Mouse (Mus musculus) midbrain, embryonic 11.5 days (tissue): ENCODE results near the gene Ecel1. TPM values are rescaled to one million over a fixed set of nuclear protein-coding genes. Genes with fewer than 3 reads are reported as not detected.
A peak's percentile ranks its signal among the peaks of the same experiment; 100 is the strongest.

ENCODE experiments used
- ATAC-seq: fragments of 200-750 bp; cut with Nextera tagmentation; 2 replicates; pipeline ENCODE4 v1.8.0; 2017; ENCODE audit warnings: moderate TSS enrichment, moderate library complexity; ENCODE audit not compliant: low FRiP score
- DNase-seq: peaks from one replicate; pipeline ENCODE4 v3.0.0; 2015; ENCODE audit warnings: low spot score; ENCODE audit errors: missing footprints
- H3K27ac ChIP-seq: fragments of 300-500 bp; sonication (generic); 2 replicates; pipeline ENCODE4 v1.5.1; 2014; ENCODE audit warnings: low read depth, low read length
- H3K27me3 ChIP-seq: fragments of 300-500 bp; sonication (generic); 2 replicates; pipeline ENCODE4 v1.6.1; 2014; ENCODE audit warnings: mild to moderate bottlenecking, low read length, moderate library complexity, mixed read lengths; ENCODE audit not compliant: control insufficient read depth, insufficient read depth
- H3K36me3 ChIP-seq: fragments of 300-500 bp; sonication (generic); 2 replicates; pipeline ENCODE4 v1.6.1; 2014; ENCODE audit warnings: mild to moderate bottlenecking, low read length, moderate library complexity, mixed read lengths; ENCODE audit not compliant: control insufficient read depth, insufficient read depth
- H3K4me1 ChIP-seq: fragments of 300-500 bp; sonication (generic); 2 replicates; pipeline ENCODE4 v1.6.1; 2014; ENCODE audit warnings: low read length; ENCODE audit not compliant: control insufficient read depth, insufficient read depth
- H3K4me2 ChIP-seq: fragments of 300-500 bp; sonication (generic); 2 replicates; pipeline ENCODE4 v1.6.1; 2014; ENCODE audit warnings: mild to moderate bottlenecking, moderate library complexity
- H3K4me3 ChIP-seq: fragments of 300-500 bp; sonication (generic); 2 replicates; pipeline ENCODE4 v1.5.1; 2014; ENCODE audit warnings: low read depth, low read length
- H3K9ac ChIP-seq: fragments of 300-500 bp; sonication (generic); 2 replicates; pipeline ENCODE4 v1.6.1; 2014; ENCODE audit warnings: low read length
- H3K9me3 ChIP-seq: fragments of 300-500 bp; sonication (generic); 2 replicates; pipeline ENCODE4 v1.6.1; 2016; ENCODE audit warnings: low read length; ENCODE audit not compliant: control insufficient read depth
- WGBS: fragments of 180-500 bp; shearing (Covaris S2); extraction: QIAGEN DNeasy Blood & Tissue Kit; methylation state at CpG from one replicate; pipeline ENCODE4 v1.1.7; 2014; 5-methylcytosine and 5-hydroxymethylcytosine counted together
- polyA plus RNA-seq: library from polyadenylated mRNA; unstranded; fragments of >200 nt; fragmentation: Nextera tagmentation; extraction: Ambion mirVana; gene quantifications from 2 replicates; pipeline ENCODE4 v1.2.1, GENCODE M21; 2014

Ecel1 gene
- polyA plus RNA-seq, 1 experiment from 2014 or later, result 2.7 TPM

GRCm38 (mm10) chr1:87154501-87155120 is 1.7 kb downstream of the Ecel1 start:
- H3K9ac ChIP-seq, result no peak overlapping the region
- no peaks in the 10 kb centered on the region for H3K9me3 ChIP-seq
- peak overlapping the region; percentile 22 for H3K4me3 ChIP-seq
- ATAC-seq (no peak), DNase-seq (peak; percentile 92)
- H3K27me3 ChIP-seq, result peaks cover 73% of the 10 kb centered on the region
- H3K27ac ChIP-seq, result no peak overlapping the region
- H3K4me1 ChIP-seq, result peaks cover 7% of the 10 kb centered on the region; the same call in 1 of the 2 replicates
- WGBS, result 1% methylated on average over 57 of the region's 58 CpGs
- peak overlapping the region; percentile 30 for H3K4me2 ChIP-seq
- no peaks in the 10 kb centered on the region for H3K36me3 ChIP-seq

DNA sequence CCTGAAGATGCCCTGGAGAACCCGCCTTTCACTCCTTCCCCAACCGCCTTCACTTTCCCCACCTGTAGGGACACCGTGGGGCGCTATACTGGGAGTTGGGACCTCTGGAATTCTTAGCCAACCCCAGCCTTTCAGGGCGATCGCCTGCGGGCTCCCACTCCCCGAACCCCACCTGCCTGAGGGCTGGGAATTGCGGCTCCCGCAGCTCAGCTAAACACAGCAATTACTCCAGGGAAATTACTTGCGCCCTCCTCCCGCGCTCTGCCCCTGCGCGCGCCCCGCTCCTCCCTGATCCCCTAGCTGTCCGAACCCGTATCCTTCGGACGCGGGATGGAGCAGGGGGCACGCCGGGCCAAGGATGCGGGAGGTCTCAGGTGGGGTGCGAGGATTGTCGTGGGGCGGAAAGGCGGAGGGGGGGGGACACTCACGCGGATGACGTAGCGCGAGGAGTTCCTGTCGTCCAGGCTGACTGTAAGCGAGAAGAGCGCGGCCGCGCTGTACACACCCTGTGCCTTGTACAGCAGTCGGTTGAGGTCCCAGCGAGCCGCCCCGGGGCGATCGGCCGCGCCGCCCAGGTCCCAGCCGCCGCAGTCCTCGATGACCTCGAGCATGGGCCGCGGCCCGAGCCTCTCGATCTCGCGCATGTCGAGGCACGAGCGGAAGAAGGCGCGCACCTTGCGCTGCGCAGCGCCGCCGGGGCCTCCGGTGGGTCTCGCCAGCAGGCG is 2.4 kb downstream of the Ecel1 start:
- Histone ChIP-seq H3K4me2 (peak overlapping the region; percentile 30), H3K9me3 (no peaks in the 10 kb centered on the region), H3K9ac (no peak overlapping the region), H3K4me1 (peaks cover 7% of the 10 kb centered on the region; the same call in 1 of the 2 replicates), H3K27me3 (peaks cover 73% of the 10 kb centered on the region), H3K4me3 (peak overlapping the region; percentile 22), H3K27ac (no peak overlapping the region), H3K36me3 (no peaks in the 10 kb centered on the region)
- ATAC-seq, result no peak
- DNase-seq, result peak; percentile 89
- WGBS, result 1% methylated on average over 71 of the region's 72 CpGs

GRCm38 (mm10) chr1:87151286-87151685 is 5.0 kb downstream of the Ecel1 start:
- Histone ChIP-seq H3K4me1 (peaks cover 7% of the 10 kb centered on the region; the same call in 1 of the 2 replicates), H3K9ac (no peak overlapping the region), H3K27me3 (peaks cover 49% of the 10 kb centered on the region), H3K4me2 (no peak overlapping the region), H3K9me3 (no peaks in the 10 kb centered on the region), H3K27ac (no peak overlapping the region), H3K36me3 (no peaks in the 10 kb centered on the region), H3K4me3 (no peak overlapping the region)
- WGBS, result 89% methylated on average over 6 of the region's 6 CpGs
- no peak for ATAC-seq
- DNase-seq, result no peak

GRCm38 (mm10) chr1:87149422-87149821 is 6.9 kb downstream of the Ecel1 start:
- no peak overlapping the region for H3K4me2 ChIP-seq
- 32% methylated on average over 13 of the region's 13 CpGs for WGBS
- peaks cover 4% of the 10 kb centered on the region; the same call in 1 of the 2 replicates for H3K4me1 ChIP-seq
- H3K9ac ChIP-seq, result no peak overlapping the region
- ATAC-seq, result peak; percentile 51; the same call in 1 of the 2 replicates
- no peak overlapping the region for H3K27ac ChIP-seq
- no peaks in the 10 kb centered on the region for H3K36me3 ChIP-seq
- peak; percentile 81 for DNase-seq
- peaks cover 31% of the 10 kb centered on the region for H3K27me3 ChIP-seq
- no peaks in the 10 kb centered on the region for H3K9me3 ChIP-seq
- no peak overlapping the region for H3K4me3 ChIP-seq

DNA sequence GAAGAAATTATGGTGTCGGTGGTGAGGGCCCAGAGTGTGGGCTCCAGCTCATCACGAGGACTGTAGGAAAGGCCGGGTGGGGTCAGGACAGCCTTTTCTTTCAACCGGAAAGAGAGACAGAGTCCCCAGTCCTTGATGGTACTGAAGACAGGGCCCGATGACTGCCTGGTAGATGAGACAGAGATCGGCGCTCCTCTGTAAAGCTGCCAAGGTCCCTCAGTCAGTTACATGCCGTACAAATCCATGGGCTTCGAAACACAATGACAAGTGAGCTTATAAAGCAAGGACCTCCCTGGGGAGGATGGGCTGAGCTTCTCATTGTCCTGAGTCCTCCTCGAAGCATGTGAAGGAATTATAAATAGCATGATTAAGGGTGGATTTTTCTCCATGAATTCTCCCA is 13.2 kb downstream of the Ecel1 start:
- 72% methylated on average over 10 of the region's 10 CpGs for WGBS
- Histone ChIP-seq H3K36me3 (no peaks in the 10 kb centered on the region), H3K9ac (no peak overlapping the region), H3K4me2 (no peak overlapping the region), H3K4me3 (no peak overlapping the region), H3K27ac (no peak overlapping the region), H3K4me1 (no peaks in the 10 kb centered on the region), H3K9me3 (no peaks in the 10 kb centered on the region), H3K27me3 (no peaks in the 10 kb centered on the region)
- DNase-seq, result no peak
- ATAC-seq, result no peak

DNA sequence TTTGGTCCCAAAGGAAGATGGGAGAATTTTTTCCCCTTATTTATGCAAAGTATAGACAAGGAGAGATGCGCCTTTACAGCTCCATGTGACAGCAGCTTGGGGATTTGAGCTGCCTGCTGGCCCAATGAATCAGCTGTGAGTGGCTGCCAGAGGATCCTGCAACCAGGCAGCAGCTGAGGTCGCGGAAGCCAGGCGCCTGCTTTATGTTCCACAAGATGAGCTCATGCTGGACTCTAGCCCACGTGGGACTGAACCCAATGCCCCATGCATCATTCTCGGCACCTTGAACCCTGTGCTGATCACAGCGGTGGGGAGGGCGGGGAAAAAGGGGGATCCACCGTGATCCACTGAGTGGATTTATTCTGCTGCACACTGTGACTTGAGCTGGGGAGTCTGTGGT is 13.9 kb downstream of the Ecel1 start:
- no peaks in the 10 kb centered on the region for H3K9me3 ChIP-seq
- H3K9ac ChIP-seq, result no peak overlapping the region
- H3K4me2 ChIP-seq, result no peak overlapping the region
- no peak overlapping the region for H3K27ac ChIP-seq
- DNase-seq (no peak), ATAC-seq (peak; percentile 54; the same call in 1 of the 2 replicates)
- no peaks in the 10 kb centered on the region for H3K36me3 ChIP-seq
- 73% methylated on average over 9 of the region's 9 CpGs for WGBS
- H3K4me1 ChIP-seq, result no peaks in the 10 kb centered on the region
- no peak overlapping the region for H3K4me3 ChIP-seq
- H3K27me3 ChIP-seq, result no peaks in the 10 kb centered on the region

DNA sequence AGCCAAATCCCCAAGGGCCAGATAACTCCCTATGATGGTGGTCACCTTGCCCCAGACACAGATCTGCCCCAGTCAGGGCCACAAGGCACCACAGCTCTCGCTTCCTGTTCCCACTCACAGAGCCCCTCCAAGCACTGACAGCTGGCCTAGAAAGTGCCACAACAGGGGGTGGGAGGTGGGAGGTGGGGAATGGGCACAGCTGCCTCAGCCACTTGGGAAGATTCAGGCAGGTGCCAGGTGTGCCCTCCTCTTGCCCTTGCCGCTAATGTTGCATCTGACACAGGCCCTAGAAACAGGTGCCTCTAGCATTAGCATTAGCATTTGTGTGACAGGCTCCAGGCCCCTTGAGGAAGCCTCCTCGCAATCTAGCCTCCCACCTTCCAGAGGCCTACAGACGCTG is 14.8 kb downstream of the Ecel1 start:
- no peak overlapping the region for H3K9ac ChIP-seq
- DNase-seq (no peak), ATAC-seq (no peak)
- H3K27me3 ChIP-seq, result no peaks in the 10 kb centered on the region
- no peaks in the 10 kb centered on the region for H3K36me3 ChIP-seq
- H3K4me2 ChIP-seq, result no peak overlapping the region
- no peak overlapping the region for H3K27ac ChIP-seq
- H3K4me1 ChIP-seq, result no peaks in the 10 kb centered on the region
- H3K9me3 ChIP-seq, result no peaks in the 10 kb centered on the region
- 95% methylated on average over 4 of the region's 4 CpGs for whole genome bisulfite sequencing
- no peak overlapping the region for H3K4me3 ChIP-seq

GRCm38 (mm10) chr1:87131803-87132202 is 24.5 kb downstream of the Ecel1 start:
- H3K27ac ChIP-seq, result no peak overlapping the region
- no peaks in the 10 kb centered on the region for H3K9me3 ChIP-seq
- H3K9ac ChIP-seq, result no peak overlapping the region
- ATAC-seq, result no peak
- WGBS, result 94% methylated on average over 4 of the region's 4 CpGs
- no peaks in the 10 kb centered on the region for H3K36me3 ChIP-seq
- no peak for DNase-seq
- H3K4me1 ChIP-seq, result no peaks in the 10 kb centered on the region
- no peak overlapping the region for H3K4me3 ChIP-seq
- no peak overlapping the region for H3K4me2 ChIP-seq
- H3K27me3 ChIP-seq, result peaks cover 19% of the 10 kb centered on the region
